ENCODE assay signal across 1 mouse cellular context in genomic region chr9:108568511-108568921, GRCm38 (mm10).
TF ChIP-seq lines count a peak whose summit lies in the region.

No protein-coding gene starts in this region.

TF ChIP-seq in MEL, 35 proteins besides CTCF, POLR2A, EP300 and RAD21 (continued from another document):
- no peak for TF ChIP-seq POLR2AphosphoS2 (IDR thresholded peaks at IDR 0.05; ENCODE audit: low read length)
- no peak for TF ChIP-seq BHLHE40 (IDR thresholded peaks at IDR 0.05; ENCODE audit: borderline replicate concordance, low read depth, low read length)
- TF ChIP-seq UBTF (IDR thresholded peaks at IDR 0.05; ENCODE audit: borderline replicate concordance, insufficient read depth, low read depth, low read length), result no peak
- TF ChIP-seq RCOR1 (IDR thresholded peaks at IDR 0.05; ENCODE audit: low read depth, low read length), result no peak
TF ChIP-seq in MEL: peak in this region for 0.
